Mouse (Mus musculus) fibroblast of lung, adult 2 months (primary cell): ENCODE results near the gene Spem2.
A peak's percentile ranks its signal among the peaks of the same experiment; 100 is the strongest.

ENCODE experiments used
- DNase-seq: peaks from one replicate; pipeline ENCODE4 v3.0.0-alpha.2; 2011; ENCODE audit warnings: low read depth

Spem2 gene

DNA sequence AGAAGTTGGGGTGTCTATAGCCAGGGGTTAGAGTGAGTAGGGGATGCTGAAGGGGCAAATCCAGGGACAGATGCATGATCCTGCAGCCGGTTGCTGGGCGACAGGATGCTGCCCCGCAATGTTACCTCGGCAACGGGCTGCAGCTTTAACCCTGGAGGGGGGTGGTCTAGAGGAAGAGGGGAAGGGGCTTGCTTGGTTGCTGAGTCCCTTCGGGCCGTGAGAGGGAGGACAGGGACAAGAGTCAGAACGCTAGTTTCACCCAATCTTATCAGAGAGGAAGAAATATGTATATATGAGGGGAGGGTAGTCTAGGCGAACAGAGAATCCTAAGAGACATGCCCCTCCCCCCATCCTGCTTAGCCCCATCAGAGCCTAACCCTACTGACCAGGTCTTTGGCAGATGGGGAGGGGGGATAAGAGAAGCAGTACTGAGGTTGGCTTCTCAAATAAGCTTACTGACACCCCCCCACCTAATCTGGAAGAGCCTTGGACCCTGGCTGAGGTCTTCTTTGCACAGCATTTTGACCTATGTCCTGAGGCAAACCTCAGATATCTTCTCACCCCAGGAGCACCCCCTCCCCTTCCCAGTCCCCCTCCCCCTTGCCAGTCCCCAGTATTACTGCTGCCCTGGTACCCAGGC lies 17.2 kb upstream of the Spem2 start:
- DNase-seq = no peak

DNA sequence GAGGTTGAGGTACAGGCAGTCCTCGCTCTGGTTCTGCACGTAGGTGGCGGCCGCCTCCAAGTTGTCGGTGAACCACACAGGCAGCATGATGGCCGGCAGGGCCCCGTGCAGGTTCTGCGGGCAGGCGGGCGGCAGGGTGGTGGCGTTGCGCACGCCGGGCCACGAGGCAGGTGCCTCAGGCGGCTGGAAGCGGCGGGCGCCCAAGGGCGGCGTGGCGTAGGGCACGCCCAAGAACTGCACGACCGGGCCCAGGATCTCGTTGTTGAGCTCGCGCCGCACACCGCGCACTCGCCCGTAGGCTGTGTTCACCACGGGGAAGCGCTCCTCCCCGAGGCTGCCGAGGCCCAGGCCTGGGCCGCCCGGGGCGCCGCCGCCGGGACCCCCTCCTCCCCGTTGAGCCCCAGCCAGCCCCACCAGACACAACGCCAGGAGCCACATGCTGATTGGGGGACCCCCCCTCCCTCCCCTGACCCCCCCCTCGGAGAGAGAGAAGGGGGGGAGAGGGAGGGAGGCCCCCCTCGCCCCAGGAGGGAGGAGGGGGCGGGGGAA lies 15.8 kb upstream of the Spem2 start:
- DNase-seq = no peak

DNA sequence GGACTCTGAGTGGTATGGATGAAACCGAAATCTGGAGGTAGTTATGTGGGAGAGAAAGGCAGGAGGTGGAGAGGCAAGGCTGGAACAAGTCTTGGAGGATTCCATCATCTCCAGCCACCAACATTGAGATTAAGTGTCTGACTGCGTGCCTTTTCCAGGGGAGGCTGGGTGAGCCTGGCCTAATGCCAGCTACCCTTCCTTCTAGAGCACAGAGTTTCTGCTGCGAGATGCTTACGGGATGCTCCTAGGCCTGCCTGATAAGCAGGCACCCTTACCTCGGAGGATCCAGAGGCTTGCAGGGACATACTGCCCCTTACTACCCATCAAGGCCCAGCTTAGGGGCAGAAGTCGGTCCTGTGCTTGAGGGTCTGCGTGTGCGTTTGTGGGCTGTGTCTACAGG lies 15.3 kb upstream of the Spem2 start:
- DNase-seq = no peak

DNA sequence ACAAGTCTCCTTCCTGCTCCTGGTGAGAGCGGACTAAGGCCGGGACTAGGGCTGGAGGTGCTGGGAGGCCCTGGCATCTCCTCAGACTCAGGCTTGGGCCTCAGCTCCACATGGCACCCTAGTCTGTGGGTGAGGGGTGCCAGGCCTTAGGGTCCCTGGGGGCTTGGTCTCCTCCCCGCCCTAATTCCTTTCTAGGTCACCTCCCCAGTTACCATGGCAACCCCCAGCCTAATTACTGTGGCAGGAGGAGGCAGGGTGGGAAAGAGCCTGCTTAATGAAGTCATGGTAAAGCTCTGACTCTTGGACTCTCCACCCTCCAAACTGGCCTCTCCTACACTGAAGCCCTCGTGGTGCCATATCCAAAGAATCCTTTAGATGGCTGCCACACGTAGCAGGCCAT lies 10.6 kb upstream of the Spem2 start:
- no peak for DNase-seq

DNA sequence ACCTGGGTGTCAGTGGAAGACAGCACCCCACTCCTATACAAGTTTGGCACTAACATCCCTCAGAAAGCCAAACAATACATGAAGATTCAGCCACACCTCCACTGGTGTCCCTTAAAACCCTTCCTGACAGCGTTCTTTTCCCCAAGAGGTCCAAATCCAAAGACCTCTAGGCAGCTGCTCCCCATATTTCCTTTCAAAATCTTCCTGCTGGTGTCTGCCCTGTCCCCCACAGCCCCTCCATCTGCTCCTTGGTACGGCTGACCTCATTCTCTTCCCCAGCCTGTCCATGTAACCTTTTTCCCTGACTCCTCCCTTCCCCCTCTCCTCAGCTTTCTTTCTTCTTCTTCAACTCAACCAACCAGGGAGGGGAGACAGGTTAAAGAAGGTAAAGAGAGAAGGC lies 5.2 kb upstream of the Spem2 start:
- no peak for DNase-seq

DNA sequence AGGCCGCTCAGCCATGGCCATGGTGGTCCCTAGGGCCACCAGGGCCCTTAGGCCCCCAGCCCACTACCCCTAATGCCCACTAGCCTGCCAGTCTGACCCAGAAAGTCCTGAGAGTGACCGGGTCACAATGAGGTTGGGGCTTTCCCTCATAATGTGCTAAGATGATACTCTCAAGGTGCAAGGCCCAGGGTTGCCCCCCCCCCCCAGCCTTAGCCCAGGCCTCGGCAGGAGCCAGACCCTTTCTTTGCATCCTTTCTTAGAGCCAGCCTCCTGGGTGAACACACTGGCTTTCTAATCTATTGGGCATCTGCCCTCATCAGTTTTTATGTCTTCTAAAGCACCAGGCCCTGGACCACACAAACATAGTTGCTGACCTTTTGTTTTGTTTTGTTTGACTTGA lies 3.8 kb upstream of the Spem2 start, which contains the start of gene Spem1:
Gene Spem1, minus strand, starts transcription at position 101 of the 400 bp plus-strand sequence.
- no peak for DNase-seq

DNA sequence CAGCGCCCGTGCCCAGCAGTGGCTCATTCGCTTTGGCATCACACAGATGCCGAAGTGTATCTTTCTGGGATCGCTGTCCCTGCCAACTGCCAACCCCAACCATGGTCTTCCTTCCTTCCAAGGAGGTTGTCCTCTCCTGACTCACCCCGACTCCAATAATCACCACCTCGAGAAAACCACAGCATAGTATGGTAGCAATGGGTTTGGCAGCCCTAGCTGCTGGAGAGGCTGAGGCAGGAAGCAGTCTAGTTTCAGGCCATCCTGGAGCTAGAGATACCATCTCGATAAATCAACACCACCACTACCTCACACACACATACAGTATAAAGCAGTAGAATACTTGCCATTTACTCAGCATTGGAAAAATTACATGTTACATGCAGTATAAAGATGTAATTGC lies 606 bp upstream of the Spem2 start:
- no peak for DNase-seq

DNA sequence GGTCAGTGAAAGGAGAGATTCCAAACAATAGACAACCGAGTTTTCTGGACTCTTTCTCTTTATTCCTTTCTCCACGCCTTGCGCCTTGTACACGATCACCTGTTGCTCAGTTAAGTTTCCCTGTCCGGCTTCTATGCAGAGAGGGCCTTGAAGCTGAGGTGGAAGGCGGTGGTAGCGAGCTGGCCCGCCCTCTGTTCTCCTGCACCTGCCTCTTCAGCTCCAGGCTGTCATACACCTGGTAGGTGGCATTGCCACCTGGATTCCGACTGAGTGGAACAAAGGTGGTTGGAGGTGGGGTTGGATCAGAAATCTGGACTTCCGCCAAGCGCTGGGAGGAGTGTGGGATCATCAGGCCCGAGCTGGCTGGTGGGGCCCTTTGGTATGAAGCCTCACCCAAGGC lies 1.7 kb downstream of the Spem2 start:
- DNase-seq = no peak

DNA sequence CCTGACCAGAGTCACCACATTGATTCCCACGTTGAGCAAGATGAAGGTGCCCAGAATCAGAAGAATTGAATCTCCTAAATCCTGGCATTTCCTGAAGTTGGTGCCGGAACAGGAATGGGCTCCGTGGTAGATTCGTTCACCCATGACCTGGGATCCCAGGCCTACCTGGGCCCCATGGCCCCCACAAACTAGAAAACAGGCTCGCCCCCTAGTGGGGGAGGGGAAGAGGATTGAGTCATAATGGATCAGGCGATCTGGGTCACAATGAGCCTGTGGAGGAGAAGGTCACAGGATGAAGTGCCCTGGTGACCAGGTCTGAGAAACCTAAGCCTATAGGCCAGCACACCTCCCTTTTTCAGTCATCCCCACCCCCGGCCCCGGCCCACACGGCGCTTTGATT lies 3.1 kb downstream of the Spem2 start, which contains the start of gene Gm39566:
Gene Gm39566, minus strand, starts transcription at position 144 of the 400 bp plus-strand sequence.
- DNase-seq = no peak

DNA sequence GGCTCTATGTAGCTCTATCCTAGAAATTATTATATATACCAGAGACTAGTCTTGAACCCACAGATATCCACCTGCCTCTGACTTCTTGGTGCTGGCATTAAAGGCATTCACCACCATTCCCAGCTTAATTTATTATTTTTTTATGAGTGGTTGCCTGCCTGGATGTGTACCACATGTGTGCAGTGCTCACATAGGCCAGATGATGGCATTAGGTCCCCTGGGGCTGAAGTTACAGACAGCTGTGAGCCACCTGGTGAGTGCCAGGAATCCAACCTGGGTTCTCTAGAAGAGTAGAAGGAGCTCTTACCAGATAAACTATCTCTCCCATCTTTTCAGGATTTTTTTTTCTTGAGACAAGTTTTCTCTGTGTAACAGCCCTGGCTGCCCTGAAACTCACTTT lies 8.0 kb downstream of the Spem2 start:
- DNase-seq = no peak

DNA sequence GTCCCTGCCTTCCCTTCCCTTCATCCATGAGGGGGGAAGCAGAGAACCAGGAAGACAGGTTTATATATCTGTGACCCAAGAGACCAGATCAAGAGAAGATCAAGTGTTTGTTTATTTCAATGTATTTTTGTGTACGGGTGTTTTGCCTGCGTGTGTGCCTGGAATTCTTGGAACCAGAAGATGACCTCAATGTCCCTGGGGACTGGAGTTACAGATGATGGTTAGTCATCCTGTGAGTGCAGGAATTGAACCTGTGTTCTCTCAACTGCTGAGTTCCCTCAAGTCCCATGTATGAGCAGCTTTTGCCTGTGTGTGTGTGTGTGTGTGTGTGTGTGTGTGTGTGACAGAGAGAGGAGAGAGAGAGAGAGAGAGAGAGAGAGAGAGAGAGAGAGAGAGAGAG lies 10.6 kb downstream of the Spem2 start:
- no peak for DNase-seq

DNA sequence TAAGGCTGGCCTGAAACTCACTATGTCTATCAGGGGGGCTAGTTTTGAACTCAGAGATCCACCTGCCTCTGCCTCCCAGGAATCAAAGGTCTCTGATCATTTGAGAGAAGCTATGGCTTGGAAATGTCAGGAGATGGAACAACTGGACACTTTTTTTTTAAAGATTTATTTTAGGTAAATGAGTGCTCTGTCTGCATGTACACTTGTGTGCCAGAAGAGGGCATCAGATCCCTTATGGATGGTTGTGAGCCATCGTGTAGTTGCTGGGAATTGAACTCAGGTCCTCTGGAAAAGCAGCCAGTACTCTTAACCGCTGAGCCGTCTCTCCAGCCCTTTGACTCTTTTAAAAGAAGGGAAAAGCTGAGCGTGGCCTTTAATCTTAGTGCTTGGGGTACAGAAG lies 11.9 kb downstream of the Spem2 start:
- no peak for DNase-seq

DNA sequence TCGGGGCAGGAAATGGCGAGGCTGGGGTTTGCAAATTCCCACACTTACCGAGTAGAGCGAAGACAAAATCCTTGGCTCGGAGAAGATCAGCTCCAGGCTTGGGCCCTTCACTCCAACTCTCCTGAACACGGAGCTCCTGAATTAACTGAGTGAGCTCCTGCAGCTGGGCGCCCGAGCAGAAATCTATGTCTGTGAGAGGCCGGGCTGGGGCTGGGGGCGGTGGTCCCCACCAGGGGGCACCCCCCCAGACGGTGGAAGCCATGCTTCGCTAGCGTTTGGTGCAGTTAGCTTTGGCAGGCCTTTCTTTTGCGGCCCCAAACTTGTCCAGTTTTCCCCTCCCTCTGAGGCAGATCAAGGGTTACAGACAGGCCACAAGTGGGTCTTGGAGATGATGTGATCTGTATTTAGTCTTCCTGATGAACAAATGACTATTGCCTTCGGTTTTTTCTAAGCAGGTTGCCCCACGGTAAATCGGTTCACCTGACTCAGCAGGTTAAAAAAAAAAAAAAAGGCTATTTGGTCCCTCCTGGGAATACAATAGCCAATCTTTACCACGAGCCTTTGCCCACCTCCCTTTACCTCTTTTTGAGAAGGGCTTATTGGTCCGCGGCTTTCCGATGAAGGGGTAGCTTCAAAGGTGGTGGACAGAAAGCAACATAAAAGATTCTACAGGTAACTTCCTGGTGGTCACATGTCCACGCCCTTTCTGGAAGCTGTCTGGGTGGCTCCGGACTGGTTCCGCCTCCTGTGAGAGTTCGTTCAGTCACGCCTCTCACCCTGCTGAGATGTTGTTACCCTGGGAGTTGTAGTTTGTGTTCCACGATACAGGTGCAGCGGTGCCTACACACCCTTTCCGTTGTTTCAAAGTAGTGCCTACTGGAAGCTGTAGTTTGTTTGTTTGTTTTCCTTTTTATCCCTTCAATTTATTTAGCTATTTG lies 13.0 kb downstream of the Spem2 start, which contains the start of gene Tmem102:
Gene Tmem102, minus strand, starts transcription at position 653 of the 938 bp plus-strand sequence.
- DNase-seq = no peak

DNA sequence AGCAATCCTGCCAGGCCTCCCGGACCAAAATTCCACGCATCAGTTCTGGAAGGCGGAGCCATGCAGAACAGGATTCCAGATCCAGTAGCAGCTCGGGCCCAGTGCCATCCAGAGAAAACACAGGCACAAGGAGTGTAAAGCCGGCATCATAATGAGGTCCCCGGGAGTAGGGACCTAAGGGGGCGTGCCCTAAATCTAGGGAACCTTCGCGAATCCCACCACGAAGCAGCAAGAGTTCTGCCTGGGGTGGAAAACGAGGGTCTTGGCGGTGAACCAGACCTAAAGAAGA lies 13.7 kb downstream of the Spem2 start:
- no peak for DNase-seq

DNA sequence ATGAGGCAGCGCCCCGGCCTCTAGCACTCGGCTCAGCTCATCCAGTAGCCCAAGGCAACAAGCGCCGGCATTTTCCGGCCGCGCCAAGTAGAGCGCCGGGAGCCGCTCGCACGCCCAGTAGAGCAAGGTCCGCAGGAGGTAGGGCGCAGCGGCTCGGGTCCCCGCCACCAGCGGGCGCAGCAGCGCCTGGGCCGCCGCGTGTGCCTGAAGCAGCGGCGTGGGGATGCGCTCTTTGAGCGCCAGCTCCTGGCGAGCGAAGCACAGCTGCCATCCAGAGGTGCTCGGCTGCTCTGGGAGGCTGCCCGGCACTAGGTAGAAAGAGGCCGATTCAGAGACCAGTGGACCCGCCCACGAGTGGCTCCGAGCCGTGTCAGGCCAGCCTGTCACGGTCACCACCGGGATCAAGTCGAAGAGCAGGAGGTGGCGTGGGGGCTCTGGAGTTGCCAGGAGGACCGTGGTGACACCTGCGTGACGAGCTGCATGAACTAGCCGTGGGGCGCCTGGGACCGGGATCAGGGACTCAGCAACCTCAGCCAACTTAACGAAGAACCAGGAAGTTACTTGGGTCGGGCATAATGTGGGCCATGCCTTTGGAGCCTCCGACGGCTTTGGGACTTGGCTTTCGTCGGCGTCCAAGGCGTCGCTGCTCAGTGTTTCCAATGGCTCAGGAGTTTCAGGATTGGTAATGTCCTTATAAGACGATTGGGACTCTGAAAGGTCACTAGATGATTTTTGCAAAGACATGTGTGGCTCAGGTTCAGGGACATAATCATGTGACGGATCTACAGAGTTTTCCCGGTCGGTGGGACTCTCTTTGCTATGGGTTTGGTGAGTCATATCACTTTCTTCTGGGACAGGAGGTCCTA lies 14.2 kb downstream of the Spem2 start:
- DNase-seq = peak; percentile 32

DNA sequence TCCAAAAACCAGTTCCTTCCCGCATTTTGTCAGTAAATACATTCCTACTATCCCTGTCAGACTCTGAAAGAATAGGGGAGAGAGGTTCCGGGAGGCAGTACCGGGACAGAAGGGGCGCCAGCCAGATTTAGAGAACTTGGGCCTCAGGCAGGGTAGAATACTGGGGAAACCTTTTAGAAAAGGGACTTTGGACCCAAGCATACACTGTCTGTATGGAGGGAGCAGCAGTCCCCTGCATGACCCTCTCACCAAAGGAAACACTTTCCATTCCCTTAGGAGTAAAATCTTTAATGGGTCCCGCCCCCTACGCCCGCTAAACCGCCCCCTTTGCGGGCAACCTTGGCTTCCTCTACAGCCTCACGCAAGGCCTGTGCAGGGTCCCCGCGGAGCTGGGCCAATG lies 14.9 kb downstream of the Spem2 start:
- no peak for DNase-seq

DNA sequence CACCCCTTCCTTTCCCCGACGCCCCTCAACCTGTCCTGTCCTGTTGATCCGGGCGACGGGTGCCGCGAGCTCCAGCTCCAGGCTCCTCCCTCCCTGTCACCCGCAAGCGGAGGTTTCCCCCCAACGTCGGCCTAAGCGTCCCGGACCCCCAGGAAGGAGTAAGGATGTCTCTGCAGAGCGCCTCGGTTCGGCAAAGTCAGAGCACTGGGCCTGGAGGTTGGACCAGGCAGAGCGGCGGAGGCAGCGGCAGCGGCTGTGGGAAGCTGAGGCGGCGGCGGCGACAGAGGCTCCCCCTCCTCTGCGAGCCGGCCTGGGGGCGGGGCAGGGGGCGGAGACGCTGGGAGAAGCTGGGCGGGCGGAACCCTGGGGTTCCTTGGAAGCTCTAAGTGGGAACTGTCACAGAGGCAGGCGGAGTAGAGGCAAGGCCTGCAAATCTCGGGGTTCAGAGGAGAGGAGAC lies 15.6 kb downstream of the Spem2 start:
- DNase-seq = no peak

DNA sequence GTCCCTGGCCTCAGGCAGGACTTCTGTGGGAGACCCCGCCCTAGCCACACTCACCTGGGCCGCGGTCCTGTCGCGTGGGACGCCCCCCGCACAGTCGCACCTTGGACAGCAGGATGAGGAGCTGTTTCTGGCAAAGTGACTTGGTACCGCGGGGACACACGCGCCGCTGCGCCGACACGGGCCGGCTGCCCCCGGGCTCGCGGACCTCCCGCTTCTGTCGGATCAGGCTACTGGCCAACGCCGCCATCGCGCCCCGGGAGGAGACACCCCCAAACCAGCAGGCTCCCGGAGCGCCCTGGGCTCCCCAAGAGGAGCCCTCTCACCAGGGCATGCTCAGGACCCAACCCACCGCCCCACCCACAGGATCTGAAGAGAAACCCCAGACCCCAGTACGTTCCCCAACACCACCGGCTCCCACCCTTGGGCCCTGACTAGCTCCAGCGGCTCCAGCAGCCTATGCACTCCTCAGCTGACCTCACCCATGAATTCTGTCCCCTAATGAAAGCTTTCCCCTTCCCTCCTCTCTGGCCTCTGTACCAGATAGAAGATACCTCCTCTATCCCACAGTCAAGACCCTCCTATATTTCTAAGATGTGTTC lies 16.8 kb downstream of the Spem2 start, which contains the start of gene Fgf11:
Gene Fgf11, minus strand, starts transcription at position 479 of the 599 bp plus-strand sequence.
- DNase-seq = no peak

DNA sequence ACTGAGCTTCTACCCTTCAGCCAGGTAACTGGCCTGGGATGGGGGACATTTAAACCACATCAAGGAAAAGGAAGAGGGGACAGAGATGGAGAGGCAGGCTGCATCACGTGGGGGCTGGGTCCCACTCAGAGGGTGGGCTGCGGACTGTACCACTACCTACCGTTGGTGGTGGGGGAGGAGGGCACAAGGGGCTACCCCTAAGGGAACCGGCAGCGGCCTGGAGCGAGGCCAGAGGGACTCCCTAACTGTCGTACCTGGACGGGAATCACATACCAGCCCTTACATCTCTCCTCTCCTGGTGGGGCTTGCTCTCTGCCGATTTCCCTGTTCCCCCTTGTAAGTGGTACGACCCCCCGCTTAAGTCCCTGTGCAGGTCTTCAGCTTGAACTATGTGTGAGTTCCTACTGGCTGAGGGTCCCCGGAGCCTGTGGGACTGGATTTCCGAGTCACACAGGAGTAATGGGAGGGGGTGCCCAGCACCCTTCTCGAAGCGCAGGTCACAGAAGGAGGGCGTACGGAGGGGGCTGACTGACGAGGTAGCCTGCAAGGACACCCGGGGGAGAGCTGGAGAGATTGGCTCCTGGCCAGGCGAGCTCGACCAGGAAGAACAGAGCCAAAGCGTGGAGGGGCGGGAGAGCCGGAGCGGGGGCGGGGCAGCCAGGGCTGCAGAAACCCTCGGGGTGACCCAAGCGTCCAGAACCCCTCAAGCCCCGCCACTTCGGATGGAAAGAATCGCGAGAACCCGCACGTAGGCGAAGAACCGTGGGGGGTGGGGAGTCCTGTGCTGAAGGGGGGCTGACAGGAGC lies 17.7 kb downstream of the Spem2 start:
- no peak for DNase-seq

DNA sequence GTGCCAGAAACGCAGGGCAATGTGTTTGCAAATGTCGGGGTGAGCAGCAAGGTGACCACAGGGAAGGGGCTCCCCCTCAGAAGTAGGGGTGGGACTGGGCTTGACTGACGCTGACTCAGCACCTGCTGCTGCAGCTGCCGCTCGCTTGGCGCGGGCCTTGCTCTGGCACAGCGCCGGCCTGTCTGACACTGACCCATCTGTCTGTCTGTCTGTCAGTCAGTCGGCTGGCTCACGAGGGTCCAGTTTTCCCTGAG lies 18.2 kb downstream of the Spem2 start:
- DNase-seq = no peak
